Mouse (Mus musculus) brain, adult 2 months (tissue): ENCODE measurements around the gene Mageb3.
"Not testable (repeated sequence)": the region's sequence is repeated elsewhere in the genome, so short reads cannot be mapped to it uniquely, and the experiment has no call there.

Source experiments
- DNase-seq: peaks from one replicate; pipeline ENCODE4 v3.0.0; 2011; ENCODE audit warnings: low read depth, low spot score

The Mageb3 gene

GRCm38 (mm10) chr2:121955765-121956223 is at the start of gene Mageb3, which contains the start of gene Ctdspl2:
TSS of gene Mageb3 (minus strand) at chr2:121956092.
TSS of gene Ctdspl2 (plus strand) at chr2:121956001.
- peak; percentile 97 for DNase-seq

GRCm38 (mm10) chr2:121995738-121996137 is 39.8 kb upstream of the Mageb3 start:
- peak; percentile 31 for DNase-seq

GRCm38 (mm10) chr2:121957216-121957792 is 1.4 kb upstream of the Mageb3 start:
- DNase-seq = no peak

- DNase-seq = peak; percentile 97
Observed at GRCm38 (mm10) chr2:121956224-121957018, 529 bp upstream of the Mageb3 start.

GRCm38 (mm10) chr2:121954971-121955656 is 778 bp downstream of the Mageb3 start:
- DNase-seq = no peak

GRCm38 (mm10) chr2:121943364-121943763 is 12.5 kb downstream of the Mageb3 start:
- no peak for DNase-seq

- DNase-seq = not testable (repeated sequence)
Observed at GRCm38 (mm10) chr2:121937624-121938023, 18.3 kb downstream of the Mageb3 start.

GRCm38 (mm10) chr2:121916047-121916970 is 39.6 kb downstream of the Mageb3 start:
- DNase-seq = peak; percentile 80

- DNase-seq = peak; percentile 45
Observed at GRCm38 (mm10) chr2:121909975-121910374, 45.9 kb downstream of the Mageb3 start.
